Mouse (Mus musculus): Measurements from ENCODE around the gene Avl9.

Gene Avl9

DNA sequence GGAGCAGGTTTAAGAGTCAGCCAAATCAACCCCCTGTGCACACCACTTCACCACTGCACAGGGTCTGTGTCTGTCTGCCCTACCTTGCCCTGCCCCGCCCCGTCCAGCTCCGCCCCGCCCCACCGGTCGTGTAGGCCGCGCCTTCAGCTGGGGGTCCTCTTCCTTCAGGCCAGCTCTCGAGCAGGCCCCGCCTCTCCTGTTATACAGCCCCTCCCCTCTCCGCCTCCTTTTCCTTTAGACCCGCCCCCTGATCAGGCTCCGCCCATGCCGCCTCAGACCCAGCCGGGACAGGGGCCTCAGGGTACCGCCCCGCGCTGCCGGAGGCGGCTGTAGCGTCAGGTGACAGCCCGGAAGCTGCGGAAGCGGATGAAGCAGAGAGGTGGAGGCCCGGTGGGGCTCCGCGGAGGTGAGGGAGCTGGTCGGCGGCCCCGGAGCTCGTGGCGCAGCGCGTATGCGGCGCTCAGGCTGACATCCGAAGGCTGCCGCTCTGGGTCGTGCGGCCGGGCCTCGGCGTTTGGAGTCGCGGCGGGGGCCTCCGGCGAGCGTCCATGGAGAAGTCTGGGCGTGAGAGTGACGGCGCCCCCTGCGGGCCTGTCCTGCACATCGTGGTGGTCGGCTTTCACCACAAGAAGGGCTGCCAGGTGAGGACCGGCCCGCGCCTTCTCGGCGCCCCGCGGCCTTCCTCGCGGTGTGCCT is at the start of gene Avl9:
Gene Avl9 (plus strand): TSS at position 326 of the 696 bp plus-strand sequence.
- DNase-seq = peak; percentile 99

DNA sequence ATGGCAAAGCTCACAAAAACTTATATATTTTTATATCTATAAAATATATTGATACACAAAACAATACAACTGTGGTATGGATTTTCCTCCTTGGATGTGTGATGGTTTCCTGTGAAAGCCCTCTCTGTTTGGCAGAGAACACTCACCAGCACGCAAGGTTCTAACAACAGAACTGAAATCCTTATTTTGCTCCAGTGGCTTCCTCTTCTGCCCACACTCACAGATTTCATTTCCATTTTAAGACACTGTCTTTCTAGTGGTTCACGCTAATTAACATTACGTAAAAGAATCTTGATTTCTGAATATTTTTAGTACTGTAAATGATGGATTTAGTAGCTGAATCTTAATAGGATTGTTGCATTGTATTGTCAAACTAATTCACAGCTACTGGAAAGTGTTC is 26.5 kb upstream of the Avl9 start:
- no peak for DNase-seq

- peak; percentile 23 to 65 for DNase-seq
These were observed 23.5 kb upstream of the Avl9 start for GRCm38 (mm10) chr6:56691205-56691604.

DNA sequence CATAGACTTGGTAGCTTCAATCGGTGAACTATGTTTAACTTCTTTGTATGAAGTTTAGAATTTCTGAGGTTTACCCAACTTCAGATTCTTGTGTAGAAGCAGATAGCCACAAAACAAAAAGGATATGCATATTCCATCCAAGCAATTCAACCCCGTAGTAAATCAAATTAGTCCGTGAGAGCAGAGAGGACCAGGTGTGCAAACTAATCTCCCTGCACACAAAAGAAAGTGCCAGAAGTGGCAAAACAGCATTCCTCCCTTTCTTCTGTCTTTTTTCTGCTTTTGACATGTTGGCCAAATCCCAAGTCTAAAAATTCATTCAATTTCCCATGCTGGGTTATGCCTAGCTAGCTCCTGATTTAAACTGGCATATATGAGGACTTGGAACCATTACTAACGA is 22.3 kb upstream of the Avl9 start:
- DNase-seq = no peak

DNA sequence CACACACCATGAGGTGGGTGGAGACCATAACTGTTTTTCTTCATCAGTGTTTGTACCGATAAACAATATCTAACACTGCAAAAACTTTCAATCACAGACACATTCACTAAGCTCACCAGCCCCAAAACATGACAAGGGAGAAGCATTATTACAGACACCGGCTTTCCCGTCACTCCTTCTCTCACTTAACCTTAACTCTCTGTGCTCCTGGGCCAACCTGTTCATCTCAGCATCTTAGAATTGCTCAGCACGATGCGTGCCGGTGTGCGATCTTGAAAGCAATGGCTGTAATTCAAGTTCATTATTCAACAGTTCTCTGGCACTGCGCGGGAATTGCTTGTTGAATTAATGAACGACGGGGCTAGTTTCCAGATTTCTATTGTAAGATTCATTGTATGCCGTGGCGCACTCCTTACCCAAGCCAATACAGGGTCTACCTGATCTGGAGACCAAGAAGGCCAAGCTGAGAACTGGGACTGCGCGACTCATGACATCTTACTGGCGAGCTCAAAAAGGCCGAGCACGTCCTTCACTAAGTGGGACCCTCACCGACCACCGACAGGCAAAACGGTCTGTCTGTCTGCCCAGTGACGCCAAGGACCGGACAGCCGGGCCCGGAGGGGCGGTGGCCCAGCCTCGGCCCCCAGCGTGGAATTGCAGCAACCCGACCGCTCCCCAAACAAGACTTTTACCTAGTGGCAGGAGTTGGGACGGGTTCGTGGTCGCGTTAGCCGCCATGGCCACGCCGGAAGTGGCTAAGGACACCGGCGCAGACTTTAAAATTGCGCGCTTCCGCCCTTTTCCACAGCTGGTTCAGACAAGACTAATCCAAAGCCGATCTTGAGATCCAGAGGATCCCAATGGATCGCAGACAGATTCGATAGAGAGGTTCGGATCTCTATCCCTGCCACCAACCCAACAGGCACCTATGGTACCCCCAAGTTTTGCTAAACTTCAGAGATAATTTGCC is 10.5 kb upstream of the Avl9 start, which contains the start of gene Lsm5:
Gene Lsm5 (minus strand): TSS at position 780 of the 970 bp plus-strand sequence.
- DNase-seq = peak; percentile 87 to 93

DNA sequence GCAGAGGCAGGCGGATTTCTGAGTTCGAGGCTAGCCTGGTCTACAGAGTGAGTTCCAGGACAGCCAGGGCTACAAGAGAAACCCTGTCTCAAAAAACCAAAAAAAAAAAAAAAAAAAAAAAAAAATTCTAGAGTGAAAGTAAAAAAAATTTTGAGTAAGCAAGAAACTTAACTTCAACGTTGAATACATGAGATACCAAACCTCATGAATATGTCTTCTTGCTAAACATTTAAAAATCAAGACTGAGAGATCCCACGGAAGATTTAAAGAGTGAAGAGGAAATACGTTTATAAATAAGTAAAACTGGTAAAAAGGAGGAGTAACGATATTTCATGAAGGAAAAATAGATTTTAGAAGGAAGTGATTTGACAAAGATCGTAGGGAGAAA is 519 bp upstream of the Avl9 start:
- DNase-seq = no peak

- DNase-seq = peak in 1 of 2 experiments; percentile 50
These were observed 569 bp downstream of the Avl9 start for GRCm38 (mm10) chr6:56715270-56715666.

DNA sequence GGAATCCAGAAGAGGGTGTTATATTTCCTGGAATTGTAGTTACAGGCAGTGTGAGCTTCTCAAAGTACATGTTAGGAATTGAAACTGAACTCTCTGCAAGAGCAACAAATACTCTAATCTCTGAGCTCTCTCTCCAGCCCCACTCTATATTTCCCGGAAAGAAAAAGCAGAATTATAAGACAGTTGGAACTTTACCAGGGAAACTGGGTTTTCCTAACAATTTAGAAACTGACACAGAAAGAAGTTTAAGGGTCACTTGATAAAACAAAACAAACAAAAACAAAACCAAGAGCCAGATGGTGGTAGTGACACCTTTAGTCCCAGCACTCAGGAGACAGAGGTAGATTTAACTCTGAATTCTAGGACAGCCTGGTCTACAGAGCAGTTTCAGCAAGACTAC is 4.4 kb downstream of the Avl9 start:
- DNase-seq = no peak

- DNase-seq = no peak
These were observed 6.2 kb downstream of the Avl9 start for GRCm38 (mm10) chr6:56720877-56721276.

GRCm38 (mm10) chr6:56732545-56732944 is 17.8 kb downstream of the Avl9 start:
- DNase-seq = no peak

- peak in 1 of 2 experiments; percentile 4 for DNase-seq
These were observed 31.3 kb downstream of the Avl9 start for GRCm38 (mm10) chr6:56745950-56746543.

DNA sequence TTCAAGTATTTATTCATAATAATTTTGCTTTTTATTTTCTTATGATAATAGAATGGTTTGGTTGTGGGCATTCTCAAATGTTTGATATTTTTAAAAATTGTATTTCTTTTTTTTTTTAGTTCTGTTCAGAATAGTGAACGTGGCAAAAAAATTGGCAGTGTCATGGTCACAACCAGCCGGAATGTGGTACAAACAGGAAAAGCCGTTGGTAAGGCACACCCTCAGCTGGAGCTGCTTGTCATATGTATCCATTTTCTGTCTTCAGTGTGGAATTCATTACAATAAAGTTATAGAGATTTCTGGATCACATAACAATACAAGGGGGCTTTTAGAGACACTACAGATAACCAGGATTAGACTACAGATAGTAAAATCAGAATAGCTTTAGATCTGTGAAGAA is 39.0 kb downstream of the Avl9 start:
- DNase-seq = no peak

GRCm38 (mm10) chr6:56756117-56756516 is 41.4 kb downstream of the Avl9 start:
- no peak for DNase-seq

DNA sequence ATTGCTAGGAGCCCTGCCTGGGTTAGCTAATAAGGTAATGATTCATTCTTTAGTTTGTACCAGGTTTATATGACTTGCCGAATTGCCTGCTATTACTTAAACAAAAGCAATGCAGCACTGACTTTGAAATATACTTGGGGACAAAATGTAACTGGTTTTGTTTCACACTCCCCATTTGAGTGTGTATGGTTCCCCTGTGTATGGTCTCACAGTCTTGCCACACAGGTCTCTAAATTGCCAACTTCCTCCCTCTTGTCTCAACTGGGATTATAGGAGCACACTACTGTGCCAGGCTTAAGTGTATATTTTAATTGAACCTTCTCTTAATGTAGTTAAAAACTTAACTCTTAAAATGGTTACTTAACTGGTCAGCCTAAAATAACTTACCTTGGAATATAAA is 44.6 kb downstream of the Avl9 start:
- DNase-seq = no peak

GRCm38 (mm10) chr6:56765265-56765664 is 50.6 kb downstream of the Avl9 start:
- DNase-seq = no peak

- no peak for DNase-seq
These were observed 51.0 kb downstream of the Avl9 start for GRCm38 (mm10) chr6:56765696-56766095.

DNA sequence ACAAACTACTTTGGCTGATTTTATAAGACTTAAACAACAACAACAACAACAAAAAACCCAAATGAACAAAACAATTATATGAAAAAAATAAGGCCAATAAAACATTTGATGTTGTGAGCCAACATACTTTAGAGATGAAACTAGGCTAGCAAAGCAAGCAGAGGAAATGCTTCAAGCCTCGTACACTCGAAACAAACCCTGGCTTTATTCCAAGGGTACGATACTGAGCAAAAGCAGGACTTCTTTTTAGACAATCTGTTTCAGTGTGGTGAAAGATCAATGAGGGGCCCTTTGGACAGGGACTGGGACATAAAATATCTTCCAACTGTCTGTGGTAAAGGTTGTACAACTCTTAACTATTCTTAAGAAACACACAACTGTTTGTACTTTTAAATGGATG is 61.1 kb downstream of the Avl9 start:
- DNase-seq = no peak

- no peak for DNase-seq
These were observed 64.9 kb downstream of the Avl9 start for GRCm38 (mm10) chr6:56779636-56780035.

GRCm38 (mm10) chr6:56783561-56784272 is 69.0 kb downstream of the Avl9 start:
- no peak for DNase-seq

DNA sequence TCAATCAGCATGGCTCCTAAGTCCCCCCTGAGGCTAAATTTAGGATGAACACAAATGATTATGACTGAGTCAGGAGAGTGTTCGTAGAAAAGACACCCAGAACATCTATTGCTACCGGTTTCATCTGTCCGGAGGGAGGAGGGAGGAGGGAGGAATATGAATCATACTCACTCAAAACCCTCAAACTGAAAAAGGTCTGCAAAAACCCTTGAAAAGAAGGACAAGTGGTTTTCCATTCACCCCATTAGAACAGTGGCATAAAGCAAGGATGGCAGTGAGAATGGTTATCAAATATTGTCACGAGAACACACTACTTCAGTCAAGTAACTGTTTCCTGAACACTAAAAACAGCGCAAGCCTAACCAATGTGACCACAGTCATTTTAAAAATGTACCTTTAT is 70.4 kb downstream of the Avl9 start:
- no peak for DNase-seq

GRCm38 (mm10) chr6:56787668-56788067 is 73.0 kb downstream of the Avl9 start:
- no peak for DNase-seq

DNA sequence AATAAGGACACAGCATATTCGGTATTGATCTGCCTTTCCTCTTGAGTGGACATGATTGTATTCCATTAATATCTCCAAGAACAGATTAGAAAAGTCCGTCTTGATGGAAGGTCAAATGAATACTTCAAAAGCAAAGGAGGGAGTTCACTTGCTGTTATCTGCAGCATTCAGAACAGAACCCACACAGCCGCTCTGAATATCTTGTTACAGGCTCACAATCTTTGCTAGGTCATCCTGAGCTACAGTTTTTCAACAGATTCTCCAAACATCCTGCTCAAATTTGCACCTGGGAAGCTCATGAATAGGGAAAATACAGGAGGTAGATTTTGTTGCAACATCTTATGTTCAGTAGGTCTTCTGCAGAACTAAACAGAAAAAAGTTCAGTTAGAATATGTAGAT is 74.6 kb downstream of the Avl9 start:
- DNase-seq = no peak

DNA sequence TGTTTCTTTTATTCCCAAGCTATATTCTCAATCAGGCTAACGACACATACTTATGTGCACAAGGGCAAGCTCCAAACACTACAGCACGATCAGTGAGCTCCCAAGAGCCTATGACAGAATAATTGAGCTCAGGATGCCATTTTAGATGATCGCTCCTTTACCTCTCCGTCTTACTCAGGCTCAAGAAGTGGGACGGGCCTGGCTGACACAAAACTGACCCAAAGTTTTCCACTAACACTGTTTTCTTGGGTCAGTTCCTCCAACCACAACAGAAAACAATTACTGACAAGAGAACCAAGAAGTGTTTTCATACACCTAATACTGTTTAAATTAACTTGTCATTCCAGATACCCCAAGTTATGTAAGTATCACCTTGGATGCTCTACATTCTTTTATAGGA is 80.1 kb downstream of the Avl9 start:
- no peak for DNase-seq

Data from kidney, adult 8-10 months (tissue).